Mouse (Mus musculus) ZHBTc4 (cell line): Measurements from ENCODE around the gene Ubtf.
"Not testable (repeated sequence)": the region's sequence is repeated elsewhere in the genome, so short reads cannot be mapped to it uniquely, and the experiment has no call there.

ENCODE experiments used
- DNase-seq: peaks from one replicate; pipeline ENCODE4 v3.0.0-alpha.2; 2011; ENCODE audit warnings: low read depth, low spot score

Ubtf gene

GRCm38 (mm10) chr11:102319410-102319792, at the start of gene Ubtf:
Gene Ubtf, minus strand, starts transcription at chr11:102319742.
- DNase-seq: peak; percentile 77

- DNase-seq: no peak
Observed at GRCm38 (mm10) chr11:102369263-102369662, 49.7 kb upstream of the Ubtf start.

- DNase-seq: no peak
Observed at GRCm38 (mm10) chr11:102368347-102368746, 48.8 kb upstream of the Ubtf start.

- DNase-seq: peak; percentile 64
Observed at GRCm38 (mm10) chr11:102367504-102368280, 48.1 kb upstream of the Ubtf start.

- DNase-seq: not testable (repeated sequence)
Observed at GRCm38 (mm10) chr11:102366103-102366502, 46.6 kb upstream of the Ubtf start, which contains the start of gene Slc4a1. Gene Slc4a1, minus strand, starts transcription at chr11:102366203.

GRCm38 (mm10) chr11:102365699-102366098, 46.2 kb upstream of the Ubtf start:
- DNase-seq: no peak

GRCm38 (mm10) chr11:102364570-102365371, 45.2 kb upstream of the Ubtf start:
- no peak for DNase-seq

- no peak for DNase-seq
Observed at GRCm38 (mm10) chr11:102363623-102364022, 44.1 kb upstream of the Ubtf start.

GRCm38 (mm10) chr11:102361776-102362495, 42.4 kb upstream of the Ubtf start:
- no peak for DNase-seq

- DNase-seq: no peak
Observed at GRCm38 (mm10) chr11:102358365-102358764, 38.8 kb upstream of the Ubtf start.

GRCm38 (mm10) chr11:102356636-102357350, 37.3 kb upstream of the Ubtf start:
- DNase-seq: no peak

- no peak for DNase-seq
Observed at GRCm38 (mm10) chr11:102356190-102356589, 36.6 kb upstream of the Ubtf start.

- DNase-seq: no peak
Observed at GRCm38 (mm10) chr11:102355501-102355900, 36.0 kb upstream of the Ubtf start.

- no peak for DNase-seq
Observed at GRCm38 (mm10) chr11:102353021-102353431, 33.5 kb upstream of the Ubtf start.

- DNase-seq: no peak
Observed at GRCm38 (mm10) chr11:102352378-102352777, 32.8 kb upstream of the Ubtf start.

- no peak for DNase-seq
Observed at GRCm38 (mm10) chr11:102350981-102351523, 31.5 kb upstream of the Ubtf start.

- DNase-seq: no peak
Observed at GRCm38 (mm10) chr11:102350416-102350815, 30.9 kb upstream of the Ubtf start.

GRCm38 (mm10) chr11:102349189-102349954, 29.8 kb upstream of the Ubtf start:
- no peak for DNase-seq

- no peak for DNase-seq
Observed at GRCm38 (mm10) chr11:102348771-102349170, 29.2 kb upstream of the Ubtf start.

GRCm38 (mm10) chr11:102348101-102348585, 28.6 kb upstream of the Ubtf start:
- DNase-seq: no peak
